Mouse (Mus musculus) myocyte (in vitro differentiated cells): ENCODE data around the gene Irf3.

Source experiments
- POLR2A ChIP-seq: IDR thresholded peaks from one replicate; pipeline ENCODE4 v1.6.1; 2011; ENCODE audit warnings: low read depth, mild to moderate bottlenecking, control low read depth, moderate library complexity; ENCODE audit not compliant: insufficient read length
- USF1 ChIP-seq: IDR thresholded peaks from one replicate; pipeline ENCODE4 v1.6.1; 2011; ENCODE audit warnings: low read depth, mild to moderate bottlenecking, control low read depth, moderate library complexity

DNA sequence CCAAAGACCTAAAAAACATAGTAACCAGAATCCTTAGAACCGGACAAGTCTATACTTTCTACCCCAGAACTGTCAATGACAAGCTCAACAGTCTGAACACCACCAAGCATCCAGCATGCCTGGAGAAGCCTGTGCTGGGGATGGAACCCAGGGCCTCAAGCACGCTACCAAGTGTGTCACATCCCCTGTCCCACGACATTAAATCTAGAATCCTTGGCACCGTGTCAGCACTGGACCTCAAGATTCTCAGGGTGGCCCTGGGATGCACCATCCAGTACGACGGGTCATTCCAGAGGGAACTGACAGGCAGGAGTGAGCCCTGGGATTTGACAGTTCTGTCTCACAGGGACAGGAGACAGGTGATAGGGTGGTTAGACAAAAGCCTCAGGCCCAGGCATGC is 32.5 kb downstream of the Irf3 start:
- TF ChIP-seq POLR2A: no peak
- no peak for TF ChIP-seq USF1
